Mouse (Mus musculus) lung, embryonic 14.5 days (tissue): ENCODE results near the gene Tmem120b. TPM values are rescaled to one million over a fixed set of nuclear protein-coding genes. Genes with fewer than 3 reads are reported as not detected.

Experiments
- ATAC-seq: fragments of 200-750 bp; cut with Nextera tagmentation; 2 replicates; pipeline ENCODE4 v1.8.0; 2017; ENCODE audit warnings: mild to moderate bottlenecking, moderate TSS enrichment, moderate library complexity; ENCODE audit not compliant: insufficient read depth
- DNase-seq: peaks from one replicate; pipeline ENCODE4 v3.0.0-alpha.2; 2015
- H3K27ac ChIP-seq: fragments of 300-500 bp; sonication (generic); 2 replicates; pipeline ENCODE4 v1.5.1; 2014; ENCODE audit warnings: low read depth, mild to moderate bottlenecking, moderate library complexity
- H3K27me3 ChIP-seq: fragments of 300-500 bp; sonication (generic); 2 replicates; pipeline ENCODE4 v1.6.1; 2014; ENCODE audit warnings: low read length, control low read depth; ENCODE audit not compliant: insufficient read depth
- H3K36me3 ChIP-seq: fragments of 300-500 bp; sonication (generic); 2 replicates; pipeline ENCODE4 v1.6.1; 2014; ENCODE audit warnings: control low read depth; ENCODE audit not compliant: insufficient read depth
- H3K4me1 ChIP-seq: fragments of 300-500 bp; sonication (generic); 2 replicates; pipeline ENCODE4 v1.6.1; 2014; ENCODE audit warnings: antibody characterized with exemption, control low read depth; ENCODE audit not compliant: insufficient read depth
- H3K4me2 ChIP-seq: fragments of 300-500 bp; sonication (generic); 2 replicates; pipeline ENCODE4 v1.6.1; 2014; ENCODE audit warnings: mild to moderate bottlenecking
- H3K4me3 ChIP-seq: fragments of 300-500 bp; sonication (generic); 2 replicates; pipeline ENCODE4 v1.5.1; 2014; ENCODE audit warnings: low read depth, low read length
- H3K9ac ChIP-seq: fragments of 300-500 bp; sonication (generic); 2 replicates; pipeline ENCODE4 v1.6.1; 2014
- H3K9me3 ChIP-seq: fragments of 300-500 bp; sonication (generic); 2 replicates; pipeline ENCODE4 v1.6.1; 2016; ENCODE audit warnings: low read depth, low read length, control low read depth
- CTCF ChIP-seq: IDR thresholded peaks from 2 replicates; pipeline ENCODE4 v1.5.1; 2016; ENCODE audit warnings: antibody characterized with exemption, low read depth
- WGBS: fragments of 180-500 bp; shearing (Covaris S2); extraction: QIAGEN DNeasy Blood & Tissue Kit; methylation state at CpG from one replicate; pipeline ENCODE4 v1.1.7; 2014; 5-methylcytosine and 5-hydroxymethylcytosine counted together
- polyA plus RNA-seq: library from polyadenylated mRNA; unstranded; fragments of >200 nt; fragmentation: Nextera tagmentation; extraction: Ambion mirVana; gene quantifications from 2 replicates; pipeline ENCODE4 v1.2.1, GENCODE M21; 2014

The Tmem120b gene
- polyA plus RNA-seq, 1 experiment from 2014 or later, result 10.0 TPM

- Histone ChIP-seq H3K27ac (peak overlapping the region; percentile 25; the same call in 1 of the 2 replicates), H3K27me3 (no peaks in the 10 kb centered on the region), H3K4me1 (0 out of 2 replicates have a peak, but pooled peaks cover 8% of the 10 kb centered on the region), H3K36me3 (no peaks in the 10 kb centered on the region), H3K9me3 (no peaks in the 10 kb centered on the region), H3K9ac (no peak overlapping the region), H3K4me2 (peak overlapping the region; percentile 7; the same call in 1 of the 2 replicates), H3K4me3 (no peak overlapping the region)
- ATAC-seq, result no peak
- DNase-seq, result no peak
- 73% methylated on average over 1 of the region's 1 CpGs for WGBS
- TF ChIP-seq CTCF, result no peak
These were observed 11.4 kb downstream of the Tmem120b start for GRCm38 (mm10) chr5:123079568-123079967.

GRCm38 (mm10) chr5:123080041-123080440, 11.8 kb downstream of the Tmem120b start:
- DNase-seq (peak; percentile 36), ATAC-seq (no peak)
- Histone ChIP-seq H3K27ac (peak overlapping the region; percentile 25; the same call in 1 of the 2 replicates), H3K36me3 (no peaks in the 10 kb centered on the region), H3K4me3 (no peak overlapping the region), H3K4me2 (peak overlapping the region; percentile 7; the same call in 1 of the 2 replicates), H3K27me3 (no peaks in the 10 kb centered on the region), H3K4me1 (0 out of 2 replicates have a peak, but pooled peaks cover 8% of the 10 kb centered on the region), H3K9ac (no peak overlapping the region), H3K9me3 (no peaks in the 10 kb centered on the region)
- WGBS, result 49% methylated on average over 8 of the region's 8 CpGs
- no peak for TF ChIP-seq CTCF

- H3K27ac ChIP-seq, result no peak overlapping the region
- H3K9ac ChIP-seq, result no peak overlapping the region
- peak; percentile 24; the same call in 1 of the 2 replicates for TF ChIP-seq CTCF
- DNase-seq (no peak), ATAC-seq (no peak)
- no peak overlapping the region for H3K4me3 ChIP-seq
- 0 out of 2 replicates have a peak, but pooled peaks cover 6% of the 10 kb centered on the region for H3K4me1 ChIP-seq
- no peaks in the 10 kb centered on the region for H3K27me3 ChIP-seq
- H3K36me3 ChIP-seq, result no peaks in the 10 kb centered on the region
- 94% methylated on average over 12 of the region's 13 CpGs for WGBS
- no peak overlapping the region for H3K4me2 ChIP-seq
- no peaks in the 10 kb centered on the region for H3K9me3 ChIP-seq
These were observed 12.3 kb downstream of the Tmem120b start for GRCm38 (mm10) chr5:123080510-123080909.

- Histone ChIP-seq H3K36me3 (no peaks in the 10 kb centered on the region), H3K27ac (no peak overlapping the region), H3K4me2 (no peak overlapping the region), H3K9ac (no peak overlapping the region), H3K9me3 (no peaks in the 10 kb centered on the region), H3K27me3 (no peaks in the 10 kb centered on the region), H3K4me3 (no peak overlapping the region), H3K4me1 (no peaks in the 10 kb centered on the region)
- DNase-seq (no peak), ATAC-seq (no peak)
- no peak for TF ChIP-seq CTCF
- 56% methylated on average over 13 of the region's 13 CpGs for WGBS
These were observed 15.3 kb downstream of the Tmem120b start for GRCm38 (mm10) chr5:123083340-123084050.

GRCm38 (mm10) chr5:123086501-123086900, 18.3 kb downstream of the Tmem120b start:
- Histone ChIP-seq H3K4me1 (no peaks in the 10 kb centered on the region), H3K36me3 (no peaks in the 10 kb centered on the region), H3K4me2 (no peak overlapping the region), H3K27me3 (no peaks in the 10 kb centered on the region), H3K9ac (no peak overlapping the region), H3K4me3 (no peak overlapping the region), H3K27ac (no peak overlapping the region), H3K9me3 (no peaks in the 10 kb centered on the region)
- no peak for DNase-seq
- WGBS, result 82% methylated on average over 2 of the region's 2 CpGs
- no peak for ATAC-seq
- no peak for TF ChIP-seq CTCF

GRCm38 (mm10) chr5:123088784-123089183, 20.6 kb downstream of the Tmem120b start:
- Histone ChIP-seq H3K4me3 (no peak overlapping the region), H3K4me1 (no peaks in the 10 kb centered on the region), H3K27ac (no peak overlapping the region), H3K36me3 (no peaks in the 10 kb centered on the region), H3K9ac (no peak overlapping the region), H3K4me2 (no peak overlapping the region), H3K27me3 (no peaks in the 10 kb centered on the region), H3K9me3 (no peaks in the 10 kb centered on the region)
- no peak for DNase-seq
- 94% methylated on average over 4 of the region's 4 CpGs for WGBS
- no peak for ATAC-seq
- no peak for TF ChIP-seq CTCF

DNA sequence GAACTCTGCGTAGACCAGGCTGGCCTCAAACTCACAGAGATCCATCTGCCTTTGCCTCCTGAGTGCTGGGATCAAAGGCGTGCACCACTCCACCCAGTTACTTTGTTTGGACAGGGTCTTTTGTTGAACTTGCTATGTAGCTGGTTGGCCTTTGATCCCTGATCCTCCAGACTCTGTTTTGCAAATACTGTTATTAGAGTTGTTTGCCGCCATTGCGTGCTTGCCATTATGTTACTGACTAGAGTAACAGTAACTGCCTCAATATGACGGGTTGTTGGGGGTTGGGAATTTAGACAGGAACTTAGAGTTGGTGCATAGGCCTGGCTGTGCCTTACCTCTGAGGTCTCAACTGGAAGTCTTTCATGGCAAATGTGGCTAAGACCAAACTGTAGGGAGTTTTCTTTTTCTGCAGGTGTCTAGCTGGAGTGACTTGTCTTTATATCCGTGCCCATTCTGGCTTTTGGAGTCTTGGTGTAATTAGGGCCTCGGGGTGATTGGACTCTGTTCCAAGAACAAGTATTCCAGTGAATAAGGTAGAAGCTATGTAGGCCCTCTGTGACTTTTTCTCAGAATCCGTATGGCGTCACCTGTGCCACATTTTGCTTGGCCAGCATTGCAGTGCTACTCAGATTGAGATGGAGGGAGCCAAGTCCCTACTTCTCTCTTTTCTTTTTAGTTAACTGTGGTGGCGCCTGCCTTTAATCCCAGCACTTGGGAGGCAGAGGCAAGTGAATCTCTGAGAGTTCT, 22.5 kb downstream of the Tmem120b start:
- 82% methylated on average over 10 of the region's 10 CpGs for WGBS

More for the DNA sequence above, 22.5 kb downstream of the Tmem120b start:
- no peak for TF ChIP-seq CTCF
- Histone ChIP-seq H3K4me1 (no peaks in the 10 kb centered on the region; the same call in 1 of the 2 replicates), H3K4me2 (no peak overlapping the region), H3K9me3 (no peaks in the 10 kb centered on the region), H3K27me3 (no peaks in the 10 kb centered on the region), H3K9ac (no peak overlapping the region), H3K4me3 (no peak overlapping the region), H3K36me3 (no peaks in the 10 kb centered on the region), H3K27ac (no peak overlapping the region)
- DNase-seq (no peak), ATAC-seq (no peak)
